Mouse (Mus musculus): ENCODE results near the gene Plce1. TPM values are rescaled to one million over a fixed set of nuclear protein-coding genes. Genes with fewer than 3 reads are reported as not detected.
A peak's percentile ranks its signal among the peaks of the same experiment; 100 is the strongest.

Gene Plce1
- polyA plus RNA-seq, 2 experiments: 0.21 to 0.50 TPM

DNA sequence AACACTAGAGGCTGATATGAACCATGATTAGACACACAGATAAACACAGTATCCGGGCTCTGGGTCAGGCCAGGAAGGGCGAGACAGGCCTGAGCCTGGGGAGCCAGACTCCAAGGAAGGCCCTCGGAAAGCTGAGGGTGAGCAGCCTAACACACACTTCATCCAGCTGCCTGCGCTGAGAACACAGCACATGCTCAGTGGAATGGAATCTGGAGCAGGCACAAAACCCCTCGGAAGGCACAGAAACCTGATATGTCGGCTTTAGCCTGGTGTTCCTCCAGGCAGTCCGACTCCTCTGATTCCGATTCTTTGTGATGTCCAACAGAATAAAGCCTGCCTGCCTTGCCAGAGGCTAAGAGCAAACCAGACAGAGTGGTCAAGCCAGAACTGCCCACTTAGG, 39.0 kb upstream of the Plce1 start:
- no peaks in the 10 kb centered on the region for H3K9me3 ChIP-seq (ENCODE audit: control insufficient read depth, low read length)
- H3K27ac ChIP-seq: no peak overlapping the region
- 78% methylated on average over 8 of the region's 8 CpGs for WGBS (ENCODE audit: insufficient replicate concordance)
- no peak for DNase-seq (ENCODE audit: low read depth in 3 of 3, low spot score in 3 of 3)
- TF ChIP-seq CTCF (IDR thresholded peaks at IDR 0.05; ENCODE audit: low read depth): no peak
- TF ChIP-seq EP300 (IDR thresholded peaks at IDR 0.05; ENCODE audit: low read depth): no peak
- no peak overlapping the region for H3K4me3 ChIP-seq (ENCODE audit: insufficient read depth in 1 of 2, low read depth in 2 of 2, low read length in 2 of 2)
- H3K36me3 ChIP-seq (replicated peaks; ENCODE audit: control insufficient read depth, insufficient read depth, low read depth): no peaks in the 10 kb centered on the region
- no peaks in the 10 kb centered on the region for H3K4me1 ChIP-seq (replicated peaks; ENCODE audit: control insufficient read depth in 2 of 2, insufficient read depth in 2 of 2, low read length in 1 of 2)
- no peak for ATAC-seq (ENCODE audit: insufficient read depth)
- H3K27me3 ChIP-seq (ENCODE audit: control insufficient read depth, insufficient read depth, low read length): no peaks in the 10 kb centered on the region
- H3K4me2 ChIP-seq (ENCODE audit: low read depth): no peak overlapping the region
- H3K9ac ChIP-seq (replicated peaks): no peak overlapping the region

DNA sequence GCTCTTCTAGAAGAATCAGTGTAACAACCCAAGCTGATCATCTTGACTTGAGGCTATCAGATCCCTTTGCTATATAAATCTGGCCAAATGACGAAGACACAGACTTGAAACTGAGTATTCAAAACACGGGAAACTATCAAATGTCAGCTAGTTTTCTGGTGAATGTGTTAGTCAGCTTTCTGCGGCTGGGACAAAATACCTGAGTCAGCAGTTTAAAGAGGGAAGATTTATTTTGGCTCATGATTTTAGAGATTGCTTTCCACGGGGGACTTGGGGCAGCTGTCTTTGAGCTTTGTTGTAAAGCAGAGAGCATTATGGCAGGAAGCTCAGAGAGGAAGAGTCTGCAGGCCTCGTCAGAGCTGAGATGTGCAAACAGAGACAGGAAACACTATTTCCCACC, 35.2 kb upstream of the Plce1 start:
- H3K27ac ChIP-seq: no peak overlapping the region
- H3K4me3 ChIP-seq (ENCODE audit: insufficient read depth in 1 of 2, low read depth in 2 of 2, low read length in 2 of 2): no peak overlapping the region
- no peaks in the 10 kb centered on the region for H3K36me3 ChIP-seq (replicated peaks; ENCODE audit: control insufficient read depth, insufficient read depth, low read depth)
- H3K27me3 ChIP-seq (ENCODE audit: control insufficient read depth, insufficient read depth, low read length): no peaks in the 10 kb centered on the region
- no peak for ATAC-seq (ENCODE audit: insufficient read depth)
- DNase-seq (ENCODE audit: low read depth in 3 of 3, low spot score in 3 of 3): no peak
- H3K4me2 ChIP-seq (ENCODE audit: low read depth): no peak overlapping the region
- 45% methylated on average over 5 of the region's 5 CpGs for WGBS (ENCODE audit: insufficient replicate concordance)
- no peak overlapping the region for H3K9ac ChIP-seq (replicated peaks)
- no peaks in the 10 kb centered on the region for H3K4me1 ChIP-seq (replicated peaks; ENCODE audit: control insufficient read depth in 2 of 2, insufficient read depth in 2 of 2, low read length in 1 of 2)
- TF ChIP-seq EP300 (IDR thresholded peaks at IDR 0.05; ENCODE audit: low read depth) (no peak), CTCF (IDR thresholded peaks at IDR 0.05; ENCODE audit: low read depth) (no peak)
- H3K9me3 ChIP-seq (ENCODE audit: control insufficient read depth, low read length): no peaks in the 10 kb centered on the region

- Histone ChIP-seq H3K4me3 (ENCODE audit: insufficient read depth in 1 of 2, low read depth in 2 of 2, low read length in 2 of 2) (no peak overlapping the region), H3K9me3 (ENCODE audit: control insufficient read depth, low read length) (no peaks in the 10 kb centered on the region), H3K36me3 (replicated peaks; ENCODE audit: control insufficient read depth, insufficient read depth, low read depth) (no peaks in the 10 kb centered on the region), H3K4me1 (replicated peaks; ENCODE audit: control insufficient read depth in 2 of 2, insufficient read depth in 2 of 2, low read length in 1 of 2) (no peaks in the 10 kb centered on the region), H3K9ac (replicated peaks) (no peak overlapping the region), H3K4me2 (ENCODE audit: low read depth) (no peak overlapping the region), H3K27me3 (ENCODE audit: control insufficient read depth, insufficient read depth, low read length) (no peaks in the 10 kb centered on the region), H3K27ac (no peak overlapping the region)
- TF ChIP-seq CTCF (IDR thresholded peaks at IDR 0.05; ENCODE audit: low read depth) (no peak), EP300 (IDR thresholded peaks at IDR 0.05; ENCODE audit: low read depth) (no peak)
- ATAC-seq (ENCODE audit: insufficient read depth) (no peak), DNase-seq (ENCODE audit: low read depth in 3 of 3, low spot score in 3 of 3) (no peak)
- 69% methylated on average over 10 of the region's 10 CpGs for WGBS (ENCODE audit: insufficient replicate concordance)
Measured at GRCm38 (mm10) chr19:38455228-38455627, 25.7 kb upstream of the Plce1 start.

- no peaks in the 10 kb centered on the region for H3K27me3 ChIP-seq (ENCODE audit: control insufficient read depth, insufficient read depth, low read length)
- 0 out of 2 replicates have a peak, but pooled peaks have one; percentile 28 for TF ChIP-seq CTCF (IDR thresholded peaks at IDR 0.05; ENCODE audit: low read depth)
- no peak for TF ChIP-seq EP300 (IDR thresholded peaks at IDR 0.05; ENCODE audit: low read depth)
- no peak for ATAC-seq (ENCODE audit: insufficient read depth)
- H3K4me1 ChIP-seq (replicated peaks; ENCODE audit: control insufficient read depth in 2 of 2, insufficient read depth in 2 of 2, low read length in 1 of 2): no peaks in the 10 kb centered on the region
- no peak overlapping the region for H3K27ac ChIP-seq
- no peak overlapping the region for H3K4me2 ChIP-seq (ENCODE audit: low read depth)
- DNase-seq (ENCODE audit: low read depth in 3 of 3, low spot score in 3 of 3): no peak
- no peaks in the 10 kb centered on the region for H3K9me3 ChIP-seq (ENCODE audit: control insufficient read depth, low read length)
- H3K4me3 ChIP-seq (ENCODE audit: insufficient read depth in 1 of 2, low read depth in 2 of 2, low read length in 2 of 2): no peak overlapping the region
- H3K9ac ChIP-seq (replicated peaks): no peak overlapping the region
- H3K36me3 ChIP-seq (replicated peaks; ENCODE audit: control insufficient read depth, insufficient read depth, low read depth): no peaks in the 10 kb centered on the region
- WGBS (ENCODE audit: insufficient replicate concordance): 75% methylated on average over 9 of the region's 9 CpGs
Measured at GRCm38 (mm10) chr19:38458996-38459395, 21.9 kb upstream of the Plce1 start.

GRCm38 (mm10) chr19:38460696-38461095, 20.2 kb upstream of the Plce1 start:
- Histone ChIP-seq H3K36me3 (replicated peaks; ENCODE audit: control insufficient read depth, insufficient read depth, low read depth) (no peaks in the 10 kb centered on the region), H3K27ac (no peak overlapping the region), H3K27me3 (ENCODE audit: control insufficient read depth, insufficient read depth, low read length) (no peaks in the 10 kb centered on the region), H3K4me2 (ENCODE audit: low read depth) (no peak overlapping the region), H3K9me3 (ENCODE audit: control insufficient read depth, low read length) (no peaks in the 10 kb centered on the region), H3K9ac (replicated peaks) (no peak overlapping the region), H3K4me3 (ENCODE audit: insufficient read depth in 1 of 2, low read depth in 2 of 2, low read length in 2 of 2) (no peak overlapping the region), H3K4me1 (replicated peaks; ENCODE audit: control insufficient read depth in 2 of 2, insufficient read depth in 2 of 2, low read length in 1 of 2) (no peaks in the 10 kb centered on the region)
- ATAC-seq (ENCODE audit: insufficient read depth): no peak
- 54% methylated on average over 4 of the region's 4 CpGs for WGBS (ENCODE audit: insufficient replicate concordance)
- no peak for DNase-seq (ENCODE audit: low read depth in 3 of 3, low spot score in 3 of 3)
- no peak for TF ChIP-seq CTCF (IDR thresholded peaks at IDR 0.05; ENCODE audit: low read depth)
- no peak for TF ChIP-seq EP300 (IDR thresholded peaks at IDR 0.05; ENCODE audit: low read depth)

All from liver, embryonic 14.5 days (tissue).